Mouse (Mus musculus) stomach, embryonic 16.5 days (tissue): ENCODE measurements at regions not wholly inside any gene's neighbourhood (a gene's known extent, or its start where the extent isn't known, plus 50 kb on each side); places are given as distances from the start of the nearest gene placed in this dataset.

Experiments used
- ATAC-seq: fragments of 200-750 bp; cut with Nextera tagmentation; 2 replicates; pipeline ENCODE4 v1.8.0; 2017; ENCODE audit warnings: moderate number of reproducible peaks, moderate TSS enrichment; ENCODE audit not compliant: insufficient read depth, low FRiP score
- H3K27ac ChIP-seq: fragments of 300-500 bp; sonication (generic); 2 replicates; pipeline ENCODE4 v1.5.1; 2014; ENCODE audit warnings: low read length
- H3K27me3 ChIP-seq: fragments of 300-500 bp; sonication (generic); 2 replicates; pipeline ENCODE4 v1.6.1; 2014; ENCODE audit warnings: low read length, control low read depth, mixed read lengths; ENCODE audit not compliant: control insufficient read depth, insufficient read depth
- H3K36me3 ChIP-seq: fragments of 300-500 bp; sonication (generic); 2 replicates; pipeline ENCODE4 v1.6.1; 2014; ENCODE audit warnings: low read length; ENCODE audit not compliant: control insufficient read depth, insufficient read depth
- H3K4me1 ChIP-seq: fragments of 300-500 bp; sonication (generic); 2 replicates; pipeline ENCODE4 v1.6.1; 2014; ENCODE audit warnings: low read length, control low read depth, mixed read lengths; ENCODE audit not compliant: control insufficient read depth, insufficient read depth
- H3K4me2 ChIP-seq: fragments of 300-500 bp; sonication (generic); 2 replicates; pipeline ENCODE4 v1.6.1; 2014; ENCODE audit warnings: low read depth, low read length, mixed read lengths
- H3K4me3 ChIP-seq: fragments of 300-500 bp; sonication (generic); replicated peaks from 2 replicates; pipeline ENCODE4 v1.5.1; 2014; ENCODE audit warnings: mild to moderate bottlenecking, low read length
- H3K9ac ChIP-seq: fragments of 300-500 bp; sonication (generic); 2 replicates; pipeline ENCODE4 v1.6.1; 2014; ENCODE audit warnings: low read length
- H3K9me3 ChIP-seq: fragments of 300-500 bp; sonication (generic); replicated peaks from 2 replicates; pipeline ENCODE4 v1.6.1; 2016; ENCODE audit warnings: low read length, control low read depth; ENCODE audit not compliant: control insufficient read depth
- WGBS: fragments of 180-500 bp; shearing (Covaris S2); extraction: QIAGEN DNeasy Blood & Tissue Kit; methylation state at CpG from one replicate; pipeline ENCODE4 v1.1.7; 2014; 5-methylcytosine and 5-hydroxymethylcytosine counted together

GRCm38 (mm10) chr8:92180651-92181050 lies 176.8 kb upstream of the Irx5 start:
- WGBS: 83% methylated on average over 4 of the region's 4 CpGs
- Histone ChIP-seq H3K27me3 (0 out of 2 replicates have a peak, but pooled peaks cover 3% of the 10 kb centered on the region), H3K9ac (no peak overlapping the region), H3K4me3 (no peak overlapping the region), H3K4me2 (no peak overlapping the region), H3K4me1 (no peaks in the 10 kb centered on the region), H3K27ac (no peak overlapping the region), H3K9me3 (no peaks in the 10 kb centered on the region), H3K36me3 (no peaks in the 10 kb centered on the region)
- no peak for ATAC-seq

GRCm38 (mm10) chr8:92179327-92179726 lies 178.1 kb upstream of the Irx5 start:
- H3K4me2 ChIP-seq: no peak overlapping the region
- H3K27me3 ChIP-seq: 0 out of 2 replicates have a peak, but pooled peaks cover 3% of the 10 kb centered on the region
- 67% methylated on average over 2 of the region's 2 CpGs for WGBS
- H3K27ac ChIP-seq: no peak overlapping the region
- H3K9ac ChIP-seq: no peak overlapping the region
- H3K4me1 ChIP-seq: no peaks in the 10 kb centered on the region
- no peaks in the 10 kb centered on the region for H3K36me3 ChIP-seq
- no peak for ATAC-seq
- H3K4me3 ChIP-seq: no peak overlapping the region
- H3K9me3 ChIP-seq: no peaks in the 10 kb centered on the region

- Histone ChIP-seq H3K4me3 (no peak overlapping the region), H3K27me3 (no peaks in the 10 kb centered on the region), H3K4me2 (no peak overlapping the region), H3K9me3 (no peaks in the 10 kb centered on the region), H3K27ac (no peak overlapping the region), H3K36me3 (no peaks in the 10 kb centered on the region), H3K9ac (no peak overlapping the region), H3K4me1 (no peaks in the 10 kb centered on the region)
- no peak for ATAC-seq
- 60% methylated on average over 5 of the region's 5 CpGs for WGBS
Observed at GRCm38 (mm10) chr8:92176101-92176500, 181.3 kb upstream of the Irx5 start.

GRCm38 (mm10) chr8:92174106-92174505 lies 183.3 kb upstream of the Irx5 start:
- H3K27ac ChIP-seq: no peak overlapping the region
- 66% methylated on average over 2 of the region's 2 CpGs for WGBS

GRCm38 (mm10) chr8:92171578-92171977 lies 185.8 kb upstream of the Irx5 start:
- Histone ChIP-seq H3K27ac (no peak overlapping the region), H3K4me2 (no peak overlapping the region), H3K9me3 (no peaks in the 10 kb centered on the region), H3K27me3 (no peaks in the 10 kb centered on the region), H3K36me3 (no peaks in the 10 kb centered on the region), H3K4me1 (no peaks in the 10 kb centered on the region), H3K9ac (no peak overlapping the region), H3K4me3 (no peak overlapping the region)
- 56% methylated on average over 2 of the region's 2 CpGs for WGBS
- ATAC-seq: no peak

More at GRCm38 (mm10) chr8:92174106-92174505, 183.3 kb upstream of the Irx5 start:
- H3K9ac ChIP-seq: no peak overlapping the region
- H3K27me3 ChIP-seq: no peaks in the 10 kb centered on the region
- H3K9me3 ChIP-seq: no peaks in the 10 kb centered on the region
- H3K4me2 ChIP-seq: no peak overlapping the region
- no peak overlapping the region for H3K4me3 ChIP-seq
- no peak for ATAC-seq
- no peaks in the 10 kb centered on the region for H3K4me1 ChIP-seq
- no peaks in the 10 kb centered on the region for H3K36me3 ChIP-seq

- Histone ChIP-seq H3K4me2 (no peak overlapping the region), H3K4me1 (no peaks in the 10 kb centered on the region), H3K36me3 (no peaks in the 10 kb centered on the region), H3K9ac (no peak overlapping the region), H3K9me3 (no peaks in the 10 kb centered on the region), H3K4me3 (no peak overlapping the region), H3K27ac (no peak overlapping the region), H3K27me3 (no peaks in the 10 kb centered on the region)
- WGBS: 45% methylated on average over 4 of the region's 4 CpGs
- ATAC-seq: no peak
Observed at GRCm38 (mm10) chr8:92167340-92167783, 190.1 kb upstream of the Irx5 start.

GRCm38 (mm10) chr8:92165306-92165705 lies 192.1 kb upstream of the Irx5 start:
- H3K9ac ChIP-seq: no peak overlapping the region
- 74% methylated on average over 6 of the region's 6 CpGs for WGBS
- H3K9me3 ChIP-seq: no peaks in the 10 kb centered on the region
- H3K36me3 ChIP-seq: no peaks in the 10 kb centered on the region
- no peaks in the 10 kb centered on the region for H3K4me1 ChIP-seq
- no peaks in the 10 kb centered on the region for H3K27me3 ChIP-seq
- H3K4me3 ChIP-seq: no peak overlapping the region
- H3K4me2 ChIP-seq: no peak overlapping the region
- H3K27ac ChIP-seq: no peak overlapping the region
- ATAC-seq: no peak

- H3K27ac ChIP-seq: no peak overlapping the region
- H3K9ac ChIP-seq: no peak overlapping the region
- no peak overlapping the region for H3K4me3 ChIP-seq
- H3K27me3 ChIP-seq: no peaks in the 10 kb centered on the region
- H3K9me3 ChIP-seq: no peaks in the 10 kb centered on the region
- WGBS: 93% methylated on average over 4 of the region's 4 CpGs
- H3K36me3 ChIP-seq: no peaks in the 10 kb centered on the region
- H3K4me1 ChIP-seq: no peaks in the 10 kb centered on the region
- no peak overlapping the region for H3K4me2 ChIP-seq
- ATAC-seq: no peak
Observed at GRCm38 (mm10) chr8:92164496-92164895, 192.9 kb upstream of the Irx5 start.

GRCm38 (mm10) chr8:92161002-92161401 lies 196.4 kb upstream of the Irx5 start:
- Histone ChIP-seq H3K4me1 (no peaks in the 10 kb centered on the region), H3K9me3 (no peaks in the 10 kb centered on the region), H3K36me3 (no peaks in the 10 kb centered on the region), H3K27ac (no peak overlapping the region), H3K9ac (no peak overlapping the region), H3K4me3 (no peak overlapping the region), H3K4me2 (no peak overlapping the region), H3K27me3 (no peaks in the 10 kb centered on the region)
- no peak for ATAC-seq
- 64% methylated on average over 2 of the region's 2 CpGs for WGBS

- no peak for ATAC-seq
- no peaks in the 10 kb centered on the region for H3K9me3 ChIP-seq
- no peak overlapping the region for H3K9ac ChIP-seq
- 35% methylated on average over 10 of the region's 10 CpGs for WGBS
- no peaks in the 10 kb centered on the region for H3K36me3 ChIP-seq
- H3K27me3 ChIP-seq: no peaks in the 10 kb centered on the region
- no peak overlapping the region for H3K27ac ChIP-seq
- H3K4me1 ChIP-seq: no peaks in the 10 kb centered on the region
- no peak overlapping the region for H3K4me3 ChIP-seq
- H3K4me2 ChIP-seq: no peak overlapping the region
Observed at GRCm38 (mm10) chr8:92158219-92158618, 199.2 kb upstream of the Irx5 start.
